Mouse (Mus musculus) megakaryocyte, embryonic 14.5 days (primary cell): Measurements from ENCODE around the gene Pbx3.

ENCODE experiments used
- FLI1 ChIP-seq: IDR thresholded peaks from 2 replicates; pipeline ENCODE4 v1.6.1; 2012; ENCODE audit warnings: low read length, inconsistent platforms, mixed read lengths
- GATA1 ChIP-seq: IDR thresholded peaks from 3 replicates; pipeline ENCODE4 v1.6.1; 2012; ENCODE audit warnings: mixed read lengths, low read length, inconsistent platforms, borderline replicate concordance

DNA sequence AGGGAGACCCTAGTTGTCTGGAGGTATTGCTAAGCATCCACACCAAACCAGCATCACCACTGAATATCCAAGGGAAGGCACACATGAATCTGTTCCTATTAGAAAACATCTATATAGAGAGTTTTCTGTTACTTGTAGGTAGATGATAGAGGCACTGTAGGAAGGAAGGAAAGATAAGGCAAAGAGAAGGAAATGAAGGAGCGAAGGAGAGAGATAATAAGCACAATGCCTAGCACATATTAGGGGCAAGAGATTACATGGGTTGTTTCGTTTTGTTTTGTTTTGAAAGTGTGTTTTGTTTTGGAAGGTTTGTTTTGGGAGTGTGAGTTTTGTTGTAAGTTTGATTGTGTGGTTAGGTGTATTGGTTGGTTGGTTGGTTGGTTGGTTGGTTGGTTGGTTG, 6.0 kb upstream of the Pbx3 start:
- no peak for TF ChIP-seq GATA1
- TF ChIP-seq FLI1: no peak
